ENCODE assay signal across 8 mouse cellular contexts in genomic region chr2:165855641-165856301, GRCm38 (mm10). TPM values are rescaled to one million over a fixed set of nuclear protein-coding genes. Genes with fewer than 3 reads are reported as not detected.
DNase-seq lines count a peak whose midpoint lies in the region; ATAC-seq and TF ChIP-seq lines count a peak whose summit lies in the region.

No protein-coding gene starts in this region.

- no peak overlapping the region for H3K4me2 ChIP-seq in heart, embryonic 15.5 days
- H3K4me2 ChIP-seq in neural tube, embryonic 14.5 days (ENCODE audit: low read depth, low read length): no peak overlapping the region

- ATAC-seq in heart, embryonic 15.5 days (replicated peaks; ENCODE audit: insufficient number of reproducible peaks, insufficient read depth, low FRiP score, low read depth): no peak
- no peak for ATAC-seq in neural tube, embryonic 14.5 days (ENCODE audit: low read depth)

- no peak for TF ChIP-seq POLR2A in cerebellum, adult 2 months (IDR thresholded peaks at IDR 0.05; ENCODE audit: borderline replicate concordance, insufficient read depth, low read length)

- peak overlapping the region; percentile 44 for H3K27ac ChIP-seq in cerebellum, adult 2 months (ENCODE audit: insufficient read depth, low read length)
- peak overlapping the region; percentile 94 for H3K27ac ChIP-seq in heart, embryonic 15.5 days
- H3K27ac ChIP-seq in neural tube, embryonic 14.5 days (ENCODE audit: low read depth, low read length): peak overlapping the region; percentile 49; the same call in 1 of the 2 replicates

- TF ChIP-seq CTCF in cerebellum, adult 2 months (IDR thresholded peaks at IDR 0.05; ENCODE audit: borderline replicate concordance, insufficient read depth, low read depth, low read length): no peak

- no peak overlapping the region for H3K4me3 ChIP-seq in cerebellum, adult 2 months (replicated peaks; ENCODE audit: insufficient read depth, low read depth, low read length)
- H3K4me3 ChIP-seq in heart, embryonic 15.5 days: no peak overlapping the region
- no peak overlapping the region for H3K4me3 ChIP-seq in neural tube, embryonic 14.5 days (ENCODE audit: low read depth, low read length)

- H3K4me1 ChIP-seq in cerebellum, adult 2 months (ENCODE audit: control insufficient read depth, insufficient read depth, low read length): peaks cover 73% of the 10 kb centered on the region
- peaks cover 94% of the 10 kb centered on the region for H3K4me1 ChIP-seq in heart, embryonic 15.5 days (replicated peaks)
- peaks cover 66% of the 10 kb centered on the region for H3K4me1 ChIP-seq in neural tube, embryonic 14.5 days (ENCODE audit: control insufficient read depth, insufficient read depth, low read length)

- H3K27me3 ChIP-seq in cerebellum, adult 2 months (ENCODE audit: control insufficient read depth, insufficient read depth, low read length): no peaks in the 10 kb centered on the region
- H3K27me3 ChIP-seq in heart, embryonic 15.5 days: no peaks in the 10 kb centered on the region
- H3K27me3 ChIP-seq in neural tube, embryonic 14.5 days (ENCODE audit: control insufficient read depth, insufficient read depth, low read length): no peaks in the 10 kb centered on the region

- WGBS in cerebellum, adult 2 months: 15% methylated on average over 6 of the region's 6 CpGs
- 59% methylated on average over 6 of the region's 6 CpGs for WGBS in heart, embryonic 15.5 days
- 35% methylated on average over 6 of the region's 6 CpGs for WGBS in neural tube, embryonic 14.5 days

- peak; percentile 60 to 72 for DNase-seq in cerebellum, adult 2 months
- no peak for DNase-seq in cerebellum, postnatal 4 days (ENCODE audit: low spot score in 2 of 2)
- DNase-seq in 3134 (ENCODE audit: extremely low read depth, insufficient read length, low spot score): peak; percentile 77
- peak; percentile 75 for DNase-seq in cerebellum, adult 9-11 months
- DNase-seq in layer of hippocampus, postnatal 36 days: peak; percentile 69 to 74
- no peak for DNase-seq in thymus, postnatal 36 days

- H3K9me3 ChIP-seq in heart, embryonic 15.5 days (replicated peaks): no peaks in the 10 kb centered on the region
- H3K9me3 ChIP-seq in neural tube, embryonic 14.5 days (ENCODE audit: control insufficient read depth, low read length): no peaks in the 10 kb centered on the region

- H3K36me3 ChIP-seq in heart, embryonic 15.5 days: no peaks in the 10 kb centered on the region
- H3K36me3 ChIP-seq in neural tube, embryonic 14.5 days (ENCODE audit: control insufficient read depth, insufficient read depth, low read length): no peaks in the 10 kb centered on the region

- no peak overlapping the region for H3K9ac ChIP-seq in heart, embryonic 15.5 days
- H3K9ac ChIP-seq in neural tube, embryonic 14.5 days (replicated peaks; ENCODE audit: low read depth, low read length): no peak overlapping the region

RNA-seq across cellular contexts. Expression of gene Zmynd8, which starts 43.0 kb away (rescaled TPM):
- polyA plus RNA-seq in cerebellum, adult 2 months (2012; rRNA removed): 85.5 and 86.6 TPM in 2 replicates
- 39.1 and 40.7 TPM in 2 replicates for polyA plus RNA-seq in heart, embryonic 15.5 days (2015; fragmentation: Nextera tagmentation; extraction: Ambion mirVana)
- total RNA-seq in layer of hippocampus, postnatal 36 days (2021): 100 to 1,000 TPM; 162 to 181 TPM
- 63.4 and 69.3 TPM in 2 replicates for polyA plus RNA-seq in neural tube, embryonic 14.5 days (2014; fragmentation: Nextera tagmentation; extraction: Ambion mirVana)

Comparison
In these comparisons a context has a peak if more than half of its experiments do, and no peak if none do; other contexts are left out.
1. DNase-seq: peak in cerebellum, adult 2 months (2 of 2), 3134 (single experiment), cerebellum, adult 9-11 months (single experiment) and layer of hippocampus, postnatal 36 days (2 of 2); none in cerebellum, postnatal 4 days (0 of 2) and thymus, postnatal 36 days (0 of 2).
2. H3K27ac ChIP-seq: peak in every context shown above with its lines; median percentile 94 in heart, embryonic 15.5 days; 49 in neural tube, embryonic 14.5 days; 44 in cerebellum, adult 2 months.